Mouse (Mus musculus) intestine, embryonic 15.5 days (tissue): ENCODE results near the gene Trabd2b. TPM values are rescaled to one million over a fixed set of nuclear protein-coding genes. Genes with fewer than 3 reads are reported as not detected.

Source experiments
- ATAC-seq: fragments of 200-750 bp; cut with Nextera tagmentation; 2 replicates; pipeline ENCODE4 v1.8.0; 2017; ENCODE audit warnings: moderate TSS enrichment, moderate library complexity
- H3K27ac ChIP-seq: fragments of 300-500 bp; sonication (generic); 2 replicates; pipeline ENCODE4 v1.5.1; 2015; ENCODE audit warnings: mild to moderate bottlenecking, inconsistent platforms
- H3K27me3 ChIP-seq: fragments of 300-500 bp; sonication (generic); replicated peaks from 2 replicates; pipeline ENCODE4 v1.6.1; 2015; ENCODE audit warnings: inconsistent platforms
- H3K36me3 ChIP-seq: fragments of 300-500 bp; sonication (generic); 2 replicates; pipeline ENCODE4 v1.6.1; 2015; ENCODE audit warnings: inconsistent platforms
- H3K4me1 ChIP-seq: fragments of 300-500 bp; sonication (generic); replicated peaks from 2 replicates; pipeline ENCODE4 v1.6.1; 2015; ENCODE audit warnings: inconsistent platforms
- H3K4me2 ChIP-seq: fragments of 300-500 bp; sonication (generic); replicated peaks from 2 replicates; pipeline ENCODE4 v1.6.1; 2015; ENCODE audit warnings: mild to moderate bottlenecking, inconsistent platforms
- H3K4me3 ChIP-seq: fragments of 300-500 bp; sonication (generic); replicated peaks from 2 replicates; pipeline ENCODE4 v1.5.1; 2015; ENCODE audit warnings: inconsistent platforms
- H3K9ac ChIP-seq: fragments of 300-500 bp; sonication (generic); 2 replicates; pipeline ENCODE4 v1.6.1; 2015; ENCODE audit warnings: inconsistent platforms
- H3K9me3 ChIP-seq: fragments of 300-500 bp; sonication (generic); 2 replicates; pipeline ENCODE4 v1.6.1; 2016; ENCODE audit warnings: inconsistent platforms
- WGBS: fragments of 180-500 bp; shearing (Covaris S2); methylation state at CpG from one replicate; pipeline ENCODE4 v1.1.7; 2015; 5-methylcytosine and 5-hydroxymethylcytosine counted together
- polyA plus RNA-seq: library from polyadenylated mRNA; unstranded; fragments of >200 nt; fragmentation: Nextera tagmentation; extraction: Ambion mirVana; gene quantifications from 2 replicates; pipeline ENCODE4 v1.2.1, GENCODE M21; 2015

The Trabd2b gene
- polyA plus RNA-seq, 1 experiment from 2014 or later, result 0.53 TPM

DNA sequence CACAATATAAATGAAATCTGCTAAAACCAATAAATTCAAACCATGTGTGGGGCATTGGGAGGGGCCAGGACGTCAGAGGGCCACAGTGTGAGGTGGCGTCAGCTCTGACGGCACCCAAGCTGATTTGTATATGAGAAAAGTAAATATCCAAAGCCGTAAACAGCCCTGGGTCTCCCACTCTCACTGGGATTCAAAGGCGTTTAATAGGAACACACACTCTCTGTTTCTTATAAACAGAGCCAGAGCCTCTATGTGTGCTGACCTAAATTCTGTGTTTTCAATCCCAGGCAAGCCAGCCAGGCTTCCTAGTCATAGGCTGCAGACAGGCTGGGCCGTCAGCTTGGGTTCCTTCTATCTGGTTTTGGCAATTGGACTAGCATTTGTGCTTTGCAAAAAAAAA, 16.6 kb downstream of the Trabd2b start:
- H3K9me3 ChIP-seq, result no peaks in the 10 kb centered on the region
- no peak overlapping the region for H3K4me2 ChIP-seq
- H3K9ac ChIP-seq, result no peak overlapping the region
- 0 out of 2 replicates have a peak, but pooled peaks have one; percentile 17 for ATAC-seq
- H3K27me3 ChIP-seq, result no peaks in the 10 kb centered on the region
- H3K4me3 ChIP-seq, result no peak overlapping the region
- 31% methylated on average over 6 of the region's 6 CpGs for WGBS
- 0 out of 2 replicates have a peak, but pooled peaks cover 2% of the 10 kb centered on the region for H3K4me1 ChIP-seq
- H3K36me3 ChIP-seq, result no peaks in the 10 kb centered on the region
- no peak overlapping the region for H3K27ac ChIP-seq

DNA sequence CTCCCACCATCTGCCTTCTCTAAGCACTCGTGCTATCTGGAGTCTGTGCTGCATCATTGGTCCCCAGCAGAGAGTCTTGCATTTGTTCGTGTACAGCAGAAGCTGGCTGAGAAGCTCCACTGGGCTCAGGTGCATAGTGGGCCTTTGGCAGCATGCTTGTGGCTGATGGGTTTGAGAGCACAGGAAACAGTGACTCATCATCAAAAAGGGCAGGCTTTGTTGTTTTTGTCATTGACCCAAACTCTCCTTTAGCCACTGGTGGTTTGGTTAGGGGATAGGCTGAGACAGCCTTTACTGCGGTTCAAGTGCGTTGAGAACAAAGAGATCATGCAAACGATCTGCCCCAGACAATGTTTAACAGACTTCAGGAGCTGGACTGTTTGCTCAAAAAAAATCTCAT, 19.3 kb downstream of the Trabd2b start:
- Histone ChIP-seq H3K27me3 (no peaks in the 10 kb centered on the region), H3K4me1 (0 out of 2 replicates have a peak, but pooled peaks cover 2% of the 10 kb centered on the region), H3K9ac (no peak overlapping the region), H3K4me2 (no peak overlapping the region), H3K36me3 (no peaks in the 10 kb centered on the region), H3K4me3 (no peak overlapping the region), H3K9me3 (no peaks in the 10 kb centered on the region), H3K27ac (no peak overlapping the region)
- no peak for ATAC-seq
- WGBS, result 30% methylated on average over 5 of the region's 5 CpGs

DNA sequence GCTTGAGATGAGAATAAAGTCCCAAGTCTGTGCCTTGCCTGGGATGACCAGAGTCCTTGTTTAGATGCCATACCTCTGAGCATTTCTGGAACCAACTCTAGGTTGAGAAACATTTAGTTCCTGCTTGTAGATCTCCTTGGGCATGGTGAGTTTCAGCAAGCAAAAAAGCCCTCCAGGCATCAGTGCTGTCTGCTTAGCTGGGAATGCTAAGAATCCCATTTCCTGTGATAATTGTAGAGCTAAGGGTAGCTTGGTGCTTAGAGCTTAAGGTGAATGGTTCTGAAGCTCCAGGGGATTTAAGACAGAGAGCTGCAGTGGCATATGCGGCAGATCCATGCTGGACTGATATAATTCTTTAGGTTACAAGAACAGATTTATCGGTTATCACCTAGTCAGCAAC, 26.2 kb downstream of the Trabd2b start:
- H3K36me3 ChIP-seq, result no peaks in the 10 kb centered on the region
- WGBS, result 90% methylated on average over 2 of the region's 2 CpGs
- ATAC-seq, result no peak

DNA sequence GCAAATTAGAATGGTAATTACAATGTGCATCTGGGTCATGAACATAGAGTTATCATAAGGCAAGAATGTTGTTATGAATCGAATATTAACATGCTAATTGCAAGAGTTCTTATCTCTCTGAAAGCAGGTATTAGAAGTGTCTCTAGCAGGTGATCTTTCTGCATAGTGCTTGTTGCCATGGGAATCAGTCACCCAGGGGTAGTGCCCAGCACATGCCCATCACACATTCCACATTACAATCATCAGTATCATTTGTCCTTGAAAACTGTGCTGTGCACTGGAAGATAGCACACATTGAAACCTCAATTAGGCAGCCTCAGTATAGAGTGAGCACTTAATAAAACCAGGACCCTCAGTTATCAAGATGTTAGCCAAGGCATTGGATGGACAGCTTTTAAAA, 26.9 kb downstream of the Trabd2b start:
- Histone ChIP-seq H3K36me3 (no peaks in the 10 kb centered on the region), H3K4me2 (no peak overlapping the region), H3K9ac (no peak overlapping the region), H3K27me3 (no peaks in the 10 kb centered on the region), H3K4me3 (no peak overlapping the region), H3K27ac (no peak overlapping the region), H3K4me1 (no peaks in the 10 kb centered on the region), H3K9me3 (no peaks in the 10 kb centered on the region)
- 80% methylated on average over 1 of the region's 1 CpGs for WGBS
- ATAC-seq, result no peak

More for the DNA sequence above, 26.2 kb downstream of the Trabd2b start:
- Histone ChIP-seq H3K9ac (no peak overlapping the region), H3K27ac (no peak overlapping the region), H3K4me3 (no peak overlapping the region), H3K27me3 (no peaks in the 10 kb centered on the region), H3K4me1 (no peaks in the 10 kb centered on the region), H3K9me3 (no peaks in the 10 kb centered on the region), H3K4me2 (no peak overlapping the region)

DNA sequence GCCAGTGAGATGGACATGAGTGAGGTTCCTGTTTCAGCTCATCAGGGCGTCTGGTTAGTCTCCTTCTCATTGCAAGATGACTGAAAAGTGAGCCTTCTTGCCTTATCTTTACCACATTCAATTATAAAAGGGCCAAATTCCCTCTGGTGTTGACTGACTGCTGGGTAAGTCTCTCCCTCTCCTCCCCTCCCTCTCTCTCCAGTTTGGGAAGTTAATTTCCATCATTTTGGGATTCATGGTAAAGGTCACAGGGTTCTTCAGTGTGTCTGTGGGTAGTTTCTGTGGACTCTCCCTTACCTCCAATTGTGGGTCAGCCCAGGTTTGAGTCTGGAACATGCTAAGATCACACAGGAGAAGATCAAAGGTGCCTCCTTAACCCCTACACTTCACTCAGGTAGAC, 28.2 kb downstream of the Trabd2b start:
- no peak overlapping the region for H3K4me3 ChIP-seq

DNA sequence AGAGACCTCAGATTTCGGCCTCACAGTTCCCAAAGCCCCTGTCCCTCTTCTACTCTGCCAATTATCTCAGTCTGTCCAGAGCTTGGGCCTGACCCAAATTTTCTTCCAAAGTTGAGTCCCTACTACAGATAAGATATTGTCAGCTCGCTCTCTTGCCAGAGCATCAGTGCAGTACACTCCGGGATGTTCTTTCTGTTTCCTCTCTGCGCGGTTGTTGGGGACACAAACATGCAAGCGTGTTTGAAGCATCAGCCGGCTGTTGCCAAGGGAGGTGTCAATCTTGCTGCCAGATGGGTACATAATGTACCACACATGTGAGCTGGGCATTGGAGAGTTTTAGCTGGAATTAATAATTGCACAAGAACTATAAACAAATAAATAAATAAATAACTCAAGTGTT, 28.9 kb downstream of the Trabd2b start:
- Histone ChIP-seq H3K4me2 (no peak overlapping the region), H3K4me3 (no peak overlapping the region), H3K9me3 (no peaks in the 10 kb centered on the region), H3K36me3 (no peaks in the 10 kb centered on the region), H3K27me3 (no peaks in the 10 kb centered on the region), H3K4me1 (no peaks in the 10 kb centered on the region), H3K9ac (no peak overlapping the region), H3K27ac (no peak overlapping the region)
- no peak for ATAC-seq
- WGBS, result 80% methylated on average over 7 of the region's 7 CpGs

More for the DNA sequence above, 28.2 kb downstream of the Trabd2b start:
- Histone ChIP-seq H3K9me3 (no peaks in the 10 kb centered on the region), H3K4me2 (no peak overlapping the region), H3K9ac (no peak overlapping the region), H3K27ac (no peak overlapping the region), H3K27me3 (no peaks in the 10 kb centered on the region), H3K36me3 (no peaks in the 10 kb centered on the region), H3K4me1 (no peaks in the 10 kb centered on the region)
- ATAC-seq, result no peak
- WGBS, result 57% methylated on average over 1 of the region's 1 CpGs

DNA sequence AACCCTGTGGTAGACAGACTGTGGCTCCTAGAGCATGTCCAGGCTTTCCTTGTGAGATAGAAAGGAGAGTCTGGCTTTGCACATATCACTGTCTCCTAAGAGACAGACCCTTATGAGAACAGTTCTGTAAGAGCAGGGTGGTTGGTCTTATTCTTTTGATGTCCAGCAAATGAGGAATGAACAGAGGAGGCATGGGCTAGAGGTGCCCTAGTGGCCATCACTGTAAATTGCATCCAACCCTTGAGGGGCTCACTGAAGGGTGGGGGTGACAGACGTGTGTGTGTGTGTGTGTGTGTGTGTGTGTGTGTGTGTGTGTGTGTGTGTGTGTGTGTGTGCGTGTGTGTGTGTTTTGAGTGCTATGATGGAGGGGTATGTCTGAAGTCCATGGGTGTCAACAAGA, 32.2 kb downstream of the Trabd2b start:
- no peaks in the 10 kb centered on the region for H3K27me3 ChIP-seq
- no peak for ATAC-seq
- WGBS, result 48% methylated on average over 2 of the region's 2 CpGs

DNA sequence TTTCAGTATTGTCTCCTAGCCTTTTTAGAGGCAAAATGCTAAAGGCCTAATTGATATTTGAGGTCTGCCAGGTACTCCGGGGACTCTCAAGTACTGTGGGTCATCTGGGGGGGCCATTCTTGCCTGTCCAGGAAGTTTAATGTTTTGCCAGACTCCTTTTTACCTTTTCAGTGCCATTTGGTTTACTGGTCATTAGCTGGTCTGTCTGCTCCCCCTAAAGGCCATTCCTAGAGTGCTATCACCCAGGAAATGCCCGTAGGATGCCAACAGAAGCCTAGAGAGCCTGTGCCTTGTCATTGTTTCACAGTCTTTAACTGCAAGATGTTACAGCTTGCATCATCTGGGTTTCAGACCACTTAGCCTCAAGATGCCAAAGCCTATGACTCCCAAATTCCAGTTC, 35.7 kb downstream of the Trabd2b start:
- H3K27me3 ChIP-seq, result no peaks in the 10 kb centered on the region
- no peak overlapping the region for H3K9ac ChIP-seq
- H3K36me3 ChIP-seq, result no peaks in the 10 kb centered on the region
- no peaks in the 10 kb centered on the region for H3K9me3 ChIP-seq
- no peak for ATAC-seq
- 46% methylated on average over 2 of the region's 2 CpGs for WGBS
- H3K27ac ChIP-seq, result no peak overlapping the region
- 0 out of 2 replicates have a peak, but pooled peaks cover 2% of the 10 kb centered on the region for H3K4me1 ChIP-seq
- H3K4me2 ChIP-seq, result no peak overlapping the region
- H3K4me3 ChIP-seq, result no peak overlapping the region

More for the DNA sequence above, 32.2 kb downstream of the Trabd2b start:
- Histone ChIP-seq H3K4me3 (no peak overlapping the region), H3K4me1 (0 out of 2 replicates have a peak, but pooled peaks cover 2% of the 10 kb centered on the region), H3K36me3 (no peaks in the 10 kb centered on the region), H3K4me2 (no peak overlapping the region), H3K9ac (no peak overlapping the region), H3K27ac (no peak overlapping the region), H3K9me3 (no peaks in the 10 kb centered on the region)

DNA sequence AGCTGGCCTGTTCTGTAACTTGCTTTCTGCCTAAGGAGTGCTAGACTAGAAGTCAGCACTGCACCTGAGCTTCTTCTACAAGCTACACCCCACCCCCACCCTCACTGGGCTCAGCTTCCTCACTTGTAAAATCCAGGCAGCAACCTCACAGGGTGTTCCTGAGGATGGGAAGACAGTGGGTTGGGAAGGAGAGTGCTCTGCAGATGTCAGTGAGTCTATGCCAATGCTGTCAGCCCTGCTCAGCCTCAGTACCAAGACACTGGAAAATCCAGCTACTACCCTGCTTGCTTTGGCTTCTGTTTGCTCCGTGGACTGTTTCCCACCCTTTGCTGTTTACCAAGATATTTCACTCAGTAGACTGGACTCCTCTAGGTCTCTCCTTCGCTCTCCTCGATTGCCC, 36.1 kb downstream of the Trabd2b start:
- H3K27ac ChIP-seq, result no peak overlapping the region
- 0 out of 2 replicates have a peak, but pooled peaks cover 2% of the 10 kb centered on the region for H3K4me1 ChIP-seq
- no peak overlapping the region for H3K4me3 ChIP-seq
- 70% methylated on average over 3 of the region's 3 CpGs for WGBS
- no peak overlapping the region for H3K4me2 ChIP-seq
- H3K9me3 ChIP-seq, result no peaks in the 10 kb centered on the region
- H3K36me3 ChIP-seq, result no peaks in the 10 kb centered on the region
- no peaks in the 10 kb centered on the region for H3K27me3 ChIP-seq
- no peak overlapping the region for H3K9ac ChIP-seq
- ATAC-seq, result no peak

DNA sequence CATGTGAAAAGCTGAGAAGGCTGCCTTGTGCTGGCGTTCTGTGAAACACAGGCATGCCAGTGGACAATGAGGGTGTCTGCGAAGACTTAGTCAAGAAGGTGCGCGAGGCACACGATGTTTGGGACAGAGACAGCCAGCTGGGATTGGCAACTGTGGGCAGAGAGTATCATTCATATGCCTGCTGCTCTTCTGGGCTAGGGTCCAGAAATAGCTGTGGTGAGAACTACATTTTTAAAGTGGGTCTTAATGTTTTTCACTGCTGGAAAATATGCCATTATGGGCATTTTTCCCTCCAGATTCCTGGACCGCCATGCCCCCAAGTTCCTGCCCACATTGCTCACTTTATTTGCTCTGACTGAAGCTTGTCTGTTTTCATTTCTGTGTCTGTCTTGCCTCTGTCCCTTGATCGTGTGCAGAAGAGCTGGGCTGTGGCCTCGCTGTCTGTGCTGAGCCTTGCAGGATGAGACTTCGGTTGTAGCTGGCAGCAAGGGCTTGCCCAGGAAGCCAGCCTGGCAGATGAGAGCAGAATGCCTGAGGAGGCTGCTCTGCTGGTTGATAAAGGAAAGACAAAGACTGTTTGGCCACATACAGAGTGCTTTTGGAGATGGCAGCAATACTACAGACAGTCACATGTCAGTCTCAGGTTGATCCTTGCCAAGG, 42.0 kb downstream of the Trabd2b start:
- H3K4me2 ChIP-seq, result no peak overlapping the region
- ATAC-seq, result no peak
- 79% methylated on average over 9 of the region's 9 CpGs for WGBS
- no peaks in the 10 kb centered on the region for H3K36me3 ChIP-seq
- H3K27ac ChIP-seq, result no peak overlapping the region
- H3K27me3 ChIP-seq, result no peaks in the 10 kb centered on the region
- H3K4me1 ChIP-seq, result no peaks in the 10 kb centered on the region
- no peak overlapping the region for H3K9ac ChIP-seq
- no peak overlapping the region for H3K4me3 ChIP-seq
- H3K9me3 ChIP-seq, result no peaks in the 10 kb centered on the region

DNA sequence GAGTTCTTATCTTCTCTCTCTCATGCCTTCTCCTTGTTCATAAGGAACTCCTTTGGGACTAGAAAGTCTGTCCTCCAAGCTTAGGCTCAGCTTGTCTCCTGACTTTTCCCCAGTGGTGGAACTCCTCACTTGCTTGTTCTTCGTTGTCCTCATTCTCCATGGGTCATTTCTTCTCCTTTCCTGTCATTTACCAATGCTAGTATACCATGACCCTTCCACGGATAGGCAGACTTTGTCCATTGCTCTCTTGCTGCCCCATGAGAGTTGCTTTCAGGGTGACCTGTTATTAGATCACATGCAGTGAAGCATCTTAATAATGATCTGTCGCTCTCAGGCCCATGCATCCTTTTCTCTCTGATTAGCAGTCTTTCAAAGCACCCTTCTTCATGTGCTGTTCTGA, 46.6 kb downstream of the Trabd2b start:
- Histone ChIP-seq H3K27ac (no peak overlapping the region), H3K9me3 (no peaks in the 10 kb centered on the region), H3K4me3 (no peak overlapping the region), H3K36me3 (no peaks in the 10 kb centered on the region), H3K9ac (no peak overlapping the region), H3K4me1 (no peaks in the 10 kb centered on the region), H3K27me3 (no peaks in the 10 kb centered on the region), H3K4me2 (no peak overlapping the region)
- ATAC-seq, result no peak
- WGBS, result 87% methylated on average over 3 of the region's 3 CpGs

DNA sequence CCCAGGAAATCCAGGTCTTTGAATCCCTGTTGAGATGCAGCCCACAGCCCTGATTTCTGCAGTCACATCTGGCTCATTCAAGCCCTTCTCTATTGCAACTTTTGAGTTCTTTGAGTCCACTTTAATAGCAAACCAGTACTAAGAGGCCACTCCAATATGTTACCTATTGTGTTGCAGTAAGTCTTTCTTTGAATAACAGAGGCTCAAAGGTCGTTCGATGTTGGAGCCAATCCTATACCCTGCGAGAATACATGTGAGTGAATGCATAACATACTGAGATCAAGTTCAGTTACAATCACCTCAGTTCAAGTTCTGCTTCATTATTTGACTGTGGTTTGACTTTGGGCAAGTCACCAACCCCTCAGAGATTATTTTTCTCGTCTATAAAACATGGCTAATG, 47.5 kb downstream of the Trabd2b start:
- H3K4me1 ChIP-seq, result no peaks in the 10 kb centered on the region
- no peak overlapping the region for H3K9ac ChIP-seq
- H3K36me3 ChIP-seq, result no peaks in the 10 kb centered on the region
- no peak overlapping the region for H3K4me2 ChIP-seq
- H3K27ac ChIP-seq, result no peak overlapping the region
- H3K4me3 ChIP-seq, result no peak overlapping the region
- H3K27me3 ChIP-seq, result no peaks in the 10 kb centered on the region
- no peak for ATAC-seq
- WGBS, result 73% methylated on average over 4 of the region's 4 CpGs
- no peaks in the 10 kb centered on the region for H3K9me3 ChIP-seq

DNA sequence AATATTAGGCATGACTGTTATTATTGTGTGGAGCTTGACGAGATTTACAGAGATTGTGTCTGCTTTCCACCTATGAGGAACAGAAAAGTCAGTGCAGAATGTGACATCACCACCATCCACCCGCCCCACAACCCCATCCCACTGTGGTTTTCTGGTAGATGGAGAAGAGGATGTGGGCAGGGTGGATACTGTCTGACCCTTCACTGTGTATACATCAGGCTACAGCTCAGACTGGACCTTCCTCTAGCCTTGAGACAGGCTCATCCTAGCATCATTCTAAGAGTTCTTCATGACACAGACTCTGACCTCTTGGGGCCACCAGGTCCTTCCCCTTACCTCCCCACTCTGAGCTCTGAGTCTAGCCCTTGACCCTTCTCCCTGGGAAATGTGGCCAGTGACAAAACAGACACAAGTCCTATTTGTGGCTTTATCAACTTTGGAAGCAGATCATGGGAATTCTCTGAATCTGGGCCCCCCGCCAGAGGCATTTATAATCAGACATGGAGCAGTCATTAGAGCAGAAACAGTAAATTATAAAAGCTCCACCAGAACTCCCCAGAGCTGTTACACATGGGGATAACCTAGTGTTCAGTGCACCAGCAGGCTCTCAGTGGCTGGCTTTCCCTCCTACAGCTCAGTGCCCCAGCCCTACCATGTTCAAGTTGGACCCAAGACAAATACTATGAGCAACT, 48.1 kb downstream of the Trabd2b start:
- Histone ChIP-seq H3K27ac (no peak overlapping the region), H3K27me3 (no peaks in the 10 kb centered on the region), H3K4me1 (no peaks in the 10 kb centered on the region), H3K36me3 (no peaks in the 10 kb centered on the region), H3K9ac (no peak overlapping the region), H3K9me3 (no peaks in the 10 kb centered on the region), H3K4me2 (no peak overlapping the region), H3K4me3 (no peak overlapping the region)
- no peak for ATAC-seq
- WGBS, result 85% methylated on average over 3 of the region's 3 CpGs
